Mouse (Mus musculus) limb, embryonic 14.5 days (tissue): ENCODE data around the gene Sel1l. TPM values are rescaled to one million over a fixed set of nuclear protein-coding genes. Genes with fewer than 3 reads are reported as not detected.

Source experiments
- ATAC-seq: fragments of 200-750 bp; cut with Nextera tagmentation; 2 replicates; pipeline ENCODE4 v1.8.0; 2017; ENCODE audit warnings: low read depth, moderate number of reproducible peaks, moderate TSS enrichment; ENCODE audit not compliant: low FRiP score
- DNase-seq: peaks from one replicate; pipeline ENCODE4 v3.0.0-alpha.2; 2015; ENCODE audit warnings: low spot score
- H3K27ac ChIP-seq: fragments of 300-500 bp; sonication (generic); replicated peaks from 2 replicates; pipeline ENCODE4 v1.5.1; 2014; ENCODE audit warnings: low read depth, mild to moderate bottlenecking, low read length, moderate library complexity, mixed read lengths
- H3K27me3 ChIP-seq: fragments of 300-500 bp; sonication (generic); 2 replicates; pipeline ENCODE4 v1.6.1; 2014; ENCODE audit warnings: low read length, mixed read lengths; ENCODE audit not compliant: control insufficient read depth, insufficient read depth
- H3K36me3 ChIP-seq: fragments of 300-500 bp; sonication (generic); 2 replicates; pipeline ENCODE4 v1.6.1; 2014; ENCODE audit warnings: mild to moderate bottlenecking, low read length, moderate library complexity, mixed read lengths; ENCODE audit not compliant: control insufficient read depth, insufficient read depth
- H3K4me1 ChIP-seq: fragments of 300-500 bp; sonication (generic); 2 replicates; pipeline ENCODE4 v1.6.1; 2014; ENCODE audit warnings: antibody characterized with exemption, low read length, mixed read lengths; ENCODE audit not compliant: control insufficient read depth, insufficient read depth
- H3K4me2 ChIP-seq: fragments of 300-500 bp; sonication (generic); replicated peaks from 2 replicates; pipeline ENCODE4 v1.6.1; 2014; ENCODE audit warnings: low read depth, mild to moderate bottlenecking, low read length, moderate library complexity; ENCODE audit not compliant: severe bottlenecking
- H3K4me3 ChIP-seq: fragments of 300-500 bp; sonication (generic); replicated peaks from 2 replicates; pipeline ENCODE4 v1.5.1; 2014; ENCODE audit warnings: low read length
- H3K9ac ChIP-seq: fragments of 300-500 bp; sonication (generic); 2 replicates; pipeline ENCODE4 v1.6.1; 2014; ENCODE audit warnings: mild to moderate bottlenecking, low read depth, low read length, moderate library complexity; ENCODE audit not compliant: severe bottlenecking
- H3K9me3 ChIP-seq: fragments of 300-500 bp; sonication (generic); 2 replicates; pipeline ENCODE4 v1.6.1; 2016; ENCODE audit warnings: low read length; ENCODE audit not compliant: control insufficient read depth
- POLR2A ChIP-seq: fragments of 200-500 bp; IDR thresholded peaks from 2 replicates; pipeline ENCODE4 v1.8.0; 2012; ENCODE audit warnings: inconsistent platforms, mild to moderate bottlenecking, moderate library complexity, borderline replicate concordance; ENCODE audit not compliant: insufficient read depth, insufficient read length; ENCODE audit errors: extremely low read depth
- WGBS: fragments of 180-500 bp; shearing (Covaris S2); extraction: QIAGEN DNeasy Blood & Tissue Kit; methylation state at CpG from one replicate; pipeline ENCODE4 v1.1.7; 2014; 5-methylcytosine and 5-hydroxymethylcytosine counted together
- polyA plus RNA-seq, 2 experiments: library from polyadenylated mRNA; depleted of rRNA in 1 of 2; stranded (reverse) in 1 of 2; unstranded in 1 of 2; fragments of >200 nt; fragmentation: Nextera tagmentation in 1 of 2; extraction: Ambion mirVana in 1 of 2; gene quantifications; 2 replicates each; pipeline versions ENCODE4 v1.2.1 to v1.2.3; 2012 to 2014

The Sel1l gene
- polyA plus RNA-seq, 2 experiments: 50.6 to 81.0 TPM

DNA sequence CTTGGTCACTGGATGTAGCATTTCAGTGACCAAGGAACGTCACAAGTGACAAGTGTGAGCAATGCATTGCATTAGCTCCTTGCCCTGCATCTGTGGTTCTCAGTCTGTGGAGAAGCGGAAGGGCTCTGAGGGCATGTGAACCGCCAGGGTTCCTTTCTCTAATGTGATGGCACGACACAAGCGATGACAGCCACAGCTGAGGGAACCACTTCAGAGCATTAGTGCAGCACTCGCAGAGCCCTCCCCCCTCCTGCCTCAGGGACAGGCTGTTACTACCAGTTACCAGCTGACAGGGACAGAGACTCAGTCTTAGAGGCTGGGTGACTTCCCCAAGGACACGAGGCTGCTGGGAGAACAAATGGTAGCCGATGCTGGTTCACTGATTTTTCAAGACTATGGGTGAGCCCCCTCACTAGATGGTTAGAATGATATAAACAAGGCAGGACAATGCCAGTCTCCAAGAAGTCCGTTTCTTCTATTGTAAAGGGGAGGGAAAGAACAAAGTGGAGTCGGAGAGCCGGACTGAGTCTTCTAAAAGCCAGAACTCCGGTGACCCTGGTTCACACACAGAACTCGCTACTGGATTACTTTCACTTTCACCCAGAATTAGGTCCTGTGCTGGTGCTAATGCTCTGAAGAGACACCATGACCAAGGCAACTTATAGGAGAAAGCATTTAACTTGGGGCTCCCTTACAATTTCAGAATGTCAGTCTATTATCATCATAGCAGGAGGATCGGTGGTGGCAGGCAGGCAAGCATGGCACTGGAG, 82.4 kb downstream of the Sel1l start:
- 58% methylated on average over 14 of the region's 14 CpGs for WGBS
- ATAC-seq (peak; percentile 64), DNase-seq (no peak)
- Histone ChIP-seq H3K9me3 (no peaks in the 10 kb centered on the region), H3K27ac (no peak overlapping the region), H3K9ac (no peak overlapping the region), H3K36me3 (no peaks in the 10 kb centered on the region), H3K4me1 (peaks cover 9% of the 10 kb centered on the region), H3K27me3 (no peaks in the 10 kb centered on the region), H3K4me3 (no peak overlapping the region), H3K4me2 (no peak overlapping the region)
- TF ChIP-seq POLR2A: no peak

DNA sequence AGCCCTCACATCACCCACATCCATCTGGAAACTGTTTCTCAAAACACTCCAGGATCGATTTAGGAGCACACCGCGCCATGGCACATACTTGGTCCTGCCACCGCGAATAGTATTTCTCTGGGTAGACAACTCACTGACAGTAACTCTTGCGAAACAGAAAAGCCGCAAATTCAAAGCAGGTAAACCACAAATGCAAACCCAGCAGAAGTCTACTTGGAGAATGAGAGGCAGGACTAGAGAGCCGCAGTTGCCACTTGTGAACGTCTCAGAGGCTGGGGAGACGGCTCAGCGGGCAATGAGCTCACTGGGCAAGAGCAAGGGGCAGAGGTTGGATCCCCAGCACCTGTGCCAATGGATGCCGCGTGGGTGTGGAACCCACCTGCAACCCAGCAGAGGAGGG, 83.5 kb downstream of the Sel1l start:
- H3K9me3 ChIP-seq: no peaks in the 10 kb centered on the region
- H3K36me3 ChIP-seq: no peaks in the 10 kb centered on the region
- DNase-seq (no peak), ATAC-seq (no peak)
- no peak for TF ChIP-seq POLR2A
- H3K4me1 ChIP-seq: peaks cover 9% of the 10 kb centered on the region
- no peaks in the 10 kb centered on the region for H3K27me3 ChIP-seq
- H3K4me2 ChIP-seq: no peak overlapping the region
- no peak overlapping the region for H3K27ac ChIP-seq
- no peak overlapping the region for H3K9ac ChIP-seq
- no peak overlapping the region for H3K4me3 ChIP-seq
- 50% methylated on average over 13 of the region's 13 CpGs for WGBS

DNA sequence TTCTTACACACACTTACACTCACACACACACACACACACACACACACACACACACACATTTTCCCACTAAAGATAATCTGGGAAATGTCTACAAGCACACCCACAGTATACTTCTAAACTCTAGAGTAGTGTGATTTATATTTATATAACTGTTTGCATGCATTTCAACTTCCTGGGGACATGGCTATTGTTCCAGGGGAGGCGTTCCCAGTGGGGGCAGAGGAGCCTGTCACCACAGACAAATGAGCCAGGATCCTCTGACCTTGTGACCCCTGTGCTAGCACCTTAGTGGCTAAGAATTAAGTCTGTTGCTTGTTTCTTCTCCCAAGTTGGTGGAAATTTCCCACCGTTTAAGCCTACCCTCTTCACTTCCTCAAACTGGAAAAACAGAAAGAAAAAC, 83.9 kb downstream of the Sel1l start:
- Histone ChIP-seq H3K4me3 (no peak overlapping the region), H3K27me3 (no peaks in the 10 kb centered on the region), H3K36me3 (no peaks in the 10 kb centered on the region), H3K4me1 (peaks cover 9% of the 10 kb centered on the region), H3K27ac (no peak overlapping the region), H3K9ac (no peak overlapping the region), H3K9me3 (no peaks in the 10 kb centered on the region), H3K4me2 (no peak overlapping the region)
- WGBS: 17% methylated on average over 2 of the region's 2 CpGs
- DNase-seq (no peak), ATAC-seq (no peak)
- TF ChIP-seq POLR2A: no peak

DNA sequence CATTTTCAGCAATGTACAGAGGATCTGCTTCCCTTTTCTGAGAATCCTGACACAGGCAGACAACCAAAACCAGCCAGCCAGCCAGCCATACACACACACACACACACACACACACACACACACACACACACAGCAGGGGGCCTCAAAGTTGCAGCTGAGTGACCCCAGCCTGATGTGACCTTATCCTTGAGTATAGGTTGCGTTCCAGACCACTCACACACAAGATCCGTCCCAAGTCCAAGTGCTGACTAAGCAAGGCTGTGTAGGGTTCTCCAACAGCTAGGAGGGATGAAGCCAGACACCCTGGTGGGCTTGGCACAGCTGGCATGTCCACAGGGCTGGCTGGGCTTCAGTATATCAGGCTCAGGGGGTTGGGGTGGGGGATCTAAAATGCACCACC, 84.5 kb downstream of the Sel1l start:
- 65% methylated on average over 2 of the region's 2 CpGs for WGBS
- no peak overlapping the region for H3K27ac ChIP-seq
- H3K4me2 ChIP-seq: no peak overlapping the region
- no peak overlapping the region for H3K9ac ChIP-seq
- no peak for ATAC-seq
- H3K4me3 ChIP-seq: no peak overlapping the region
- H3K36me3 ChIP-seq: no peaks in the 10 kb centered on the region
- no peaks in the 10 kb centered on the region for H3K27me3 ChIP-seq
- no peaks in the 10 kb centered on the region for H3K9me3 ChIP-seq
- TF ChIP-seq POLR2A: no peak
- peaks cover 9% of the 10 kb centered on the region for H3K4me1 ChIP-seq
- no peak for DNase-seq

- ATAC-seq (no peak), DNase-seq (no peak)
- H3K9ac ChIP-seq: no peak overlapping the region
- H3K4me3 ChIP-seq: no peak overlapping the region
- H3K27ac ChIP-seq: no peak overlapping the region
- WGBS: 76% methylated on average over 3 of the region's 3 CpGs
- no peak for TF ChIP-seq POLR2A
- no peaks in the 10 kb centered on the region for H3K9me3 ChIP-seq
- no peaks in the 10 kb centered on the region for H3K27me3 ChIP-seq
- H3K4me1 ChIP-seq: peaks cover 10% of the 10 kb centered on the region
- H3K4me2 ChIP-seq: no peak overlapping the region
- H3K36me3 ChIP-seq: no peaks in the 10 kb centered on the region
Observed at GRCm38 (mm10) chr12:91759836-91760235, 89.1 kb downstream of the Sel1l start.
